Comparison of ENCODE assay signal across 17 mouse cellular contexts in the genomic region with DNA sequence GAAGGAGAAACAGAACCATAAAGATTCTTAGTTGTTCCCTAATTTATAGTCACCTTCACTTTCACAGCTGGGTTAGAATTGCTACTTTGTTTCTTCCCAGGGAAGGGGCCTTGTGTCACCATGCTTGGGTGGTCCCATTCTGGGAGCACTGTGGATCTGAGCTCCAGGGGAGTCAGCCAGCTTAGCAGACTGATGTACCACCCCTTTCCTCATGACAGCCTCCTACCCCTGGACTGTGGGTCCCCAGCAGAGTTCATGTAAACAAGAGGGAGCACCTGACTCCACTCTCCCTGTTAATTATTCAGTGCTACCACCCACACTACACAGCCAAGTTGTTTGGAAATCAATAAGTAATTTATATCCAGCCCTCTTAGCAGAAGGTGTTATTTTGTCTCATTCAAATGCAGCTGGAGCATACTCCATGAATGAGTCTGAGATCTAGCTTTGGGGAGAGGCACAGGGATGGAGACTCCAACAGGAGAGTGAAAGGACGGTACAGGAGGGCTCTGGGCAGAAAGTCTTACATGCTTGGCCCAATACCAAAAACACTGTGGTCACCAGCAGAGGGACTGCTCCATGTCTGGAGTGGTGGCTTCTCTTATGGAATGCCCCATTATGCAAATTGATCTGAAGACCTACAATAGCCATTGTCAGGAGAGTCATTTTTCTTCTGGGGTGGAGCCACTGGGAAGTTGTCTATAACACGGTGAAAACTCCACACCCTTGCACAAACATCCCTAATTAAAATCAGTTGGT. TPM values are rescaled to one million over a fixed set of nuclear protein-coding genes. Genes with fewer than 3 reads are reported as not detected.
A peak's percentile ranks its signal among the peaks of the same experiment; 100 is the strongest.
DNase-seq lines count a peak whose midpoint lies in the region; ATAC-seq lines count a peak whose summit lies in the region.
"Had no signal": no experiment of that assay in that cellular context is flagged by ENCODE, and none has a peak within 500 bp of the region (broad histone marks: within the 10 kb centered on the region; RNA-seq: fewer than 3 reads in every experiment).

No protein-coding gene starts in this region.

- no peaks in the 10 kb centered on the region for H3K27me3 ChIP-seq in heart, embryonic 10.5 days (ENCODE audit: insufficient read depth, poor library complexity, severe bottlenecking)
- no peaks in the 10 kb centered on the region; the same call in 1 of the 2 replicates for H3K27me3 ChIP-seq in neural tube, embryonic 13.5 days
- no peaks in the 10 kb centered on the region for H3K27me3 ChIP-seq in kidney, embryonic 15.5 days
- no peaks in the 10 kb centered on the region for H3K27me3 ChIP-seq in liver, embryonic 11.5 days (replicated peaks; ENCODE audit: control insufficient read depth, insufficient read depth, low read length)
- H3K27me3 ChIP-seq: limb, embryonic 15.5 days; neural tube, embryonic 12.5 days had no signal

- intact Hi-C loops in heart, postnatal 36 days (cut with DNase I), result no loop called here

- no peak overlapping the region for H3K27ac ChIP-seq in heart, embryonic 10.5 days
- no peak overlapping the region for H3K27ac ChIP-seq in neural tube, embryonic 13.5 days (replicated peaks)
- 0 out of 2 replicates have a peak overlapping the region, but pooled peaks have one; percentile 51 for H3K27ac ChIP-seq in kidney, embryonic 15.5 days
- no peak overlapping the region for H3K27ac ChIP-seq in liver, embryonic 11.5 days (ENCODE audit: low read depth, low read length)
- H3K27ac ChIP-seq: limb, embryonic 15.5 days; midbrain, embryonic 10.5 days; neural tube, embryonic 12.5 days had no signal

- H3K9me3 ChIP-seq in heart, embryonic 10.5 days, result no peaks in the 10 kb centered on the region
- H3K9me3 ChIP-seq in neural tube, embryonic 13.5 days, result no peaks in the 10 kb centered on the region
- no peaks in the 10 kb centered on the region for H3K9me3 ChIP-seq in kidney, embryonic 15.5 days (replicated peaks)
- H3K9me3 ChIP-seq in liver, embryonic 11.5 days (ENCODE audit: control insufficient read depth, low read length), result no peaks in the 10 kb centered on the region
- H3K9me3 ChIP-seq: limb, embryonic 15.5 days; midbrain, embryonic 10.5 days; neural tube, embryonic 12.5 days had no signal

- H3K4me3 ChIP-seq in heart, embryonic 10.5 days, result no peak overlapping the region
- no peak overlapping the region for H3K4me3 ChIP-seq in neural tube, embryonic 13.5 days
- no peak overlapping the region for H3K4me3 ChIP-seq in kidney, embryonic 15.5 days (replicated peaks)
- H3K4me3 ChIP-seq in liver, embryonic 11.5 days (ENCODE audit: low read depth, low read length), result no peak overlapping the region
- H3K4me3 ChIP-seq: erythroblast, embryonic 14.5 days; limb, embryonic 15.5 days; midbrain, embryonic 10.5 days; neural tube, embryonic 12.5 days had no signal

- H3K4me1 ChIP-seq in heart, embryonic 10.5 days, result no peaks in the 10 kb centered on the region
- H3K4me1 ChIP-seq in neural tube, embryonic 13.5 days (replicated peaks), result peaks cover 12% of the 10 kb centered on the region
- H3K4me1 ChIP-seq in kidney, embryonic 15.5 days, result peaks cover 16% of the 10 kb centered on the region
- no peaks in the 10 kb centered on the region for H3K4me1 ChIP-seq in liver, embryonic 11.5 days (replicated peaks; ENCODE audit: control insufficient read depth, insufficient read depth, low read length)
- H3K4me1 ChIP-seq: limb, embryonic 15.5 days had no signal

- peak; percentile 40; the same call in 1 of the 2 replicates for ATAC-seq in neural tube, embryonic 13.5 days (ENCODE audit: low read depth)
- ATAC-seq in kidney, embryonic 15.5 days (replicated peaks; ENCODE audit: low FRiP score), result peak; percentile 93
- ATAC-seq in liver, embryonic 11.5 days (replicated peaks; ENCODE audit: low FRiP score), result no peak
- ATAC-seq: activated CD4-positive, CD25-positive, alpha-beta regulatory T cell, adult 4 months; inflammation-experienced regulatory T-cells, adult 6 months had no signal

- no peak overlapping the region for H3K9ac ChIP-seq in neural tube, embryonic 13.5 days
- H3K9ac ChIP-seq in kidney, embryonic 15.5 days, result no peak overlapping the region
- no peak overlapping the region for H3K9ac ChIP-seq in liver, embryonic 11.5 days (ENCODE audit: low read depth, low read length)
- H3K9ac ChIP-seq: limb, embryonic 15.5 days; neural tube, embryonic 12.5 days had no signal

- H3K4me2 ChIP-seq in neural tube, embryonic 13.5 days, result no peak overlapping the region
- H3K4me2 ChIP-seq in kidney, embryonic 15.5 days, result no peak overlapping the region
- no peak overlapping the region for H3K4me2 ChIP-seq in liver, embryonic 11.5 days
- H3K4me2 ChIP-seq: limb, embryonic 15.5 days; neural tube, embryonic 12.5 days had no signal

- 50% methylated on average over 2 of the region's 2 CpGs for WGBS in heart, embryonic 10.5 days
- WGBS in neural tube, embryonic 13.5 days, result 8% methylated on average over 2 of the region's 2 CpGs
- 11% methylated on average over 2 of the region's 2 CpGs for WGBS in kidney, embryonic 15.5 days
- WGBS in liver, embryonic 11.5 days, result 34% methylated on average over 2 of the region's 2 CpGs

- no peaks in the 10 kb centered on the region for H3K36me3 ChIP-seq in heart, embryonic 10.5 days
- H3K36me3 ChIP-seq in neural tube, embryonic 13.5 days, result no peaks in the 10 kb centered on the region
- no peaks in the 10 kb centered on the region for H3K36me3 ChIP-seq in kidney, embryonic 15.5 days
- H3K36me3 ChIP-seq in liver, embryonic 11.5 days (ENCODE audit: control insufficient read depth, insufficient read depth, low read length), result no peaks in the 10 kb centered on the region
- H3K36me3 ChIP-seq: limb, embryonic 15.5 days; midbrain, embryonic 10.5 days; neural tube, embryonic 12.5 days had no signal

- DNase-seq in heart, embryonic 10.5 days (ENCODE audit: low spot score), result peak; percentile 74
- no peak for DNase-seq in heart, postnatal 36 days
- no peak for DNase-seq in neural tube, embryonic 10.5 days (ENCODE audit: extremely low spot score, low spot score)
- DNase-seq in retina, postnatal 1 day, result peak; percentile 58
- DNase-seq in liver, embryonic 11.5 days (ENCODE audit: low spot score), result no peak
- no peak for DNase-seq in left cerebral cortex, adult 11 months (ENCODE audit: low spot score)
- DNase-seq: cerebellum, adult 11 months; heart, postnatal 14 days had no signal

RNA-seq across cellular contexts. Expression of a gene that starts 51.1 kb away (rescaled TPM):
- polyA plus RNA-seq in heart, embryonic 10.5 days (2016; fragmentation: Nextera tagmentation; extraction: Ambion mirVana), result 24.7 and 25.6 TPM in 2 replicates
- total RNA-seq in heart, postnatal 36 days (2021), result 10 to 100 TPM; 26.3 to 28.8 TPM
- polyA plus RNA-seq in neural tube, embryonic 13.5 days (2015; fragmentation: Nextera tagmentation; extraction: Ambion mirVana), result 7.4 and 10.4 TPM in 2 replicates
- polyA plus RNA-seq in kidney, embryonic 15.5 days (2015; fragmentation: Nextera tagmentation; extraction: Ambion mirVana), result 46.8 and 47.7 TPM in 2 replicates
- 15.9 and 17.2 TPM in 2 replicates for polyA plus RNA-seq in liver, embryonic 11.5 days (2014; fragmentation: Nextera tagmentation; extraction: Ambion mirVana)
- total RNA-seq: MEL had no signal
- polyA plus RNA-seq: erythroblast, embryonic 14.5 days had no signal

Comparison
In these comparisons a context has a peak if more than half of its experiments do, and no peak if none do; other contexts are left out.
1. DNase-seq: peak in heart, embryonic 10.5 days (single experiment) and retina, postnatal 1 day (single experiment); none in heart, postnatal 36 days (0 of 2), neural tube, embryonic 10.5 days (single experiment), liver, embryonic 11.5 days (single experiment) and left cerebral cortex, adult 11 months (single experiment).